Mouse (Mus musculus) CH12.LX (cell line): ENCODE results near the gene Fut1. TPM values are rescaled to one million over a fixed set of nuclear protein-coding genes. Genes with fewer than 3 reads are reported as not detected.

Experiments
- DNase-seq: peaks from one replicate; pipeline ENCODE4 v3.0.0-alpha.2; 2013; ENCODE audit errors: extremely low read depth
- H3K27ac ChIP-seq: 2 replicates; pipeline ENCODE4 v1.5.1; 2012; ENCODE audit warnings: low read depth, mild to moderate bottlenecking, control low read depth, moderate library complexity; ENCODE audit not compliant: insufficient read depth
- H3K27me3 ChIP-seq: replicated peaks from 2 replicates; pipeline ENCODE3; 2012; ENCODE audit warnings: inconsistent platforms
- H3K36me3 ChIP-seq, 2 experiments: replicated peaks in 1 of 2; 2 replicates each; pipeline versions ENCODE3 to v1.6.1; 2012; ENCODE audit warnings: inconsistent platforms in 1 of 2, low read length in 1 of 2, mild to moderate bottlenecking in 1 of 2, mixed read lengths in 1 of 2, moderate library complexity in 1 of 2; ENCODE audit not compliant: control insufficient read depth in 1 of 2, insufficient read depth in 1 of 2
- H3K4me1 ChIP-seq, 2 experiments: 2 replicates each; pipeline ENCODE4 v1.6.1; 2012; ENCODE audit warnings: inconsistent platforms in 1 of 2, moderate library complexity in 1 of 2; ENCODE audit not compliant: insufficient read depth in 2 of 2, control insufficient read depth in 1 of 2
- H3K4me2 ChIP-seq: 2 replicates; pipeline ENCODE4 v1.6.1; 2012; ENCODE audit warnings: low read depth, mild to moderate bottlenecking, control low read depth; ENCODE audit not compliant: poor library complexity, insufficient read depth, severe bottlenecking
- H3K4me3 ChIP-seq, 3 experiments: fragments of 150-350 bp in 1 of 3; sonication (generic) in 1 of 3; replicated peaks in 1 of 3; 2 replicates each; pipeline versions ENCODE3 to v1.5.1; 2011 to 2012; ENCODE audit warnings: low read depth in 2 of 3, low read length in 2 of 3, mild to moderate bottlenecking in 2 of 3, moderate library complexity in 2 of 3, control low read depth in 1 of 3, improper control_type of control experiment in 1 of 3, inconsistent platforms in 1 of 3, mixed read lengths in 1 of 3; ENCODE audit not compliant: poor library complexity in 1 of 3
- H3K79me2 ChIP-seq: replicated peaks from 2 replicates; pipeline ENCODE4 v1.6.1; 2012; ENCODE audit warnings: mild to moderate bottlenecking, moderate library complexity; ENCODE audit not compliant: control insufficient read depth, poor library complexity, insufficient read depth, severe bottlenecking; ENCODE audit errors: extremely low read depth
- H3K9ac ChIP-seq: 2 replicates; pipeline ENCODE4 v1.6.1; 2012; ENCODE audit warnings: low read depth, mild to moderate bottlenecking, control low read depth, moderate library complexity; ENCODE audit not compliant: insufficient read depth
- H3K9me3 ChIP-seq: replicated peaks from 2 replicates; pipeline ENCODE3; 2012; ENCODE audit warnings: low read length, inconsistent platforms, mixed read lengths
- E2F4 ChIP-seq: IDR thresholded peaks from 2 replicates; pipeline ENCODE4 v1.6.1; 2011; ENCODE audit warnings: low read depth, low read length, improper control_type of control experiment; ENCODE audit not compliant: insufficient replicate concordance
- EP300 ChIP-seq: IDR thresholded peaks from 2 replicates; pipeline ENCODE4 v1.6.1; 2011; ENCODE audit warnings: low read length, improper control_type of control experiment
- ETS1 ChIP-seq: conservative IDR thresholded peaks from 2 replicates; pipeline ENCODE4 v1.6.1; 2012; ENCODE audit warnings: low read depth, mild to moderate bottlenecking, inconsistent platforms, low read length, improper control_type of control experiment, moderate library complexity
- GABPA ChIP-seq: IDR thresholded peaks from 2 replicates; pipeline ENCODE4 v1.6.1; 2012; ENCODE audit warnings: low read depth, low read length, improper control_type of control experiment, inconsistent platforms; ENCODE audit not compliant: insufficient replicate concordance
- JUND ChIP-seq: conservative IDR thresholded peaks from 2 replicates; pipeline ENCODE4 v1.6.1; 2011; ENCODE audit warnings: low read depth, low read length, improper control_type of control experiment
- KAT2A ChIP-seq: IDR thresholded peaks from 2 replicates; pipeline ENCODE4 v1.6.1; 2012; ENCODE audit warnings: low read length, improper control_type of control experiment, inconsistent platforms; ENCODE audit not compliant: insufficient replicate concordance
- MAZ ChIP-seq: IDR thresholded peaks from 2 replicates; pipeline ENCODE4 v1.6.1; 2012; ENCODE audit warnings: low read depth, mild to moderate bottlenecking, inconsistent platforms, low read length, improper control_type of control experiment, moderate library complexity
- MYC ChIP-seq: IDR thresholded peaks from 2 replicates; pipeline ENCODE4 v1.6.1; 2011; ENCODE audit warnings: low read depth, mild to moderate bottlenecking, improper control_type of control experiment, low read length
- NRF1 ChIP-seq: IDR thresholded peaks from 2 replicates; pipeline ENCODE4 v1.6.1; 2014; ENCODE audit warnings: low read depth, mild to moderate bottlenecking, inconsistent platforms, low read length, improper control_type of control experiment, moderate library complexity
- PAX5 ChIP-seq: IDR thresholded peaks from 2 replicates; pipeline ENCODE4 v1.6.1; 2012; ENCODE audit warnings: low read length, inconsistent platforms, mixed read lengths
- UBTF ChIP-seq: IDR thresholded peaks from 2 replicates; pipeline ENCODE4 v1.6.1; 2012; ENCODE audit warnings: low read depth, mild to moderate bottlenecking, inconsistent platforms, low read length, improper control_type of control experiment, moderate library complexity
- dilution Hi-C: fragments of 300-500 bp; cut with MboI; formaldehyde crosslinking; loops from 2 replicates; pipeline ENCODE4 v1.14.3; 2020; ENCODE audit warnings: low sequenced_read_pairs; ENCODE audit not compliant: extremely low pct_unique_long_range_greater_than_20kb, extremely low pct_ligation_motif_present
- in situ Hi-C: fragments of 300-500 bp; cut with MboI; formaldehyde crosslinking; loops from 3 replicates; pipeline ENCODE4 v1.14.3; 2019; ENCODE audit warnings: low sequenced_read_pairs, low pct_ligation_motif_present, low pct_unique_long_range_greater_than_20kb, mixed read lengths
- polyA plus RNA-seq: library from polyadenylated mRNA; unstranded; fragments of >175 nt; gene quantifications from 2 replicates; pipeline ENCODE4 v1.2.1, GENCODE M21; 2012; ENCODE audit warnings: low read depth; ENCODE audit not compliant: insufficient read length
- total RNA-seq, 2 experiments: library from RNA; depleted of rRNA; stranded (reverse); fragments of 300-350 nt in 1 of 2; fragments of >200 nt in 1 of 2; gene quantifications; 2 replicates each; pipeline ENCODE4 v1.2.3; 2012 to 2014

Fut1 gene
- total and polyA plus RNA-seq, 3 experiments, result 2.4 to 6.4 (median 2.5) TPM

GRCm38 (mm10) chr7:45596107-45596506 is 21.0 kb upstream of the Fut1 start:
- Histone ChIP-seq H3K4me2 (no peak overlapping the region), H3K27me3 (no peaks in the 10 kb centered on the region), H3K9ac (no peak overlapping the region), H3K79me2 (no peaks in the 10 kb centered on the region), H3K36me3 (peaks cover 0 to 7% of the 10 kb centered on the region in 2 experiments), H3K27ac (no peak overlapping the region), H3K9me3 (peaks cover 14% of the 10 kb centered on the region), H3K4me1 (peaks cover 0 to 53% of the 10 kb centered on the region in 2 experiments; a peak in 3 of 4 replicates), H3K4me3 (no peak overlapping the region)
- no peak for TF ChIP-seq JUND
- in situ Hi-C loops (no loop called here), dilution Hi-C loops (no loop called here)
- no peak for DNase-seq

- no peaks in the 10 kb centered on the region for H3K79me2 ChIP-seq
- no peak overlapping the region for H3K4me2 ChIP-seq
- no peak overlapping the region for H3K4me3 ChIP-seq
- H3K9ac ChIP-seq, result no peak overlapping the region
- TF ChIP-seq KAT2A (no peak), EP300 (no peak)
- peaks cover 0 to 53% of the 10 kb centered on the region in 2 experiments; a peak in 3 of 4 replicates for H3K4me1 ChIP-seq
- H3K27me3 ChIP-seq, result no peaks in the 10 kb centered on the region
- H3K9me3 ChIP-seq, result peaks cover 14% of the 10 kb centered on the region
- dilution Hi-C loops, result no loop called here
- H3K27ac ChIP-seq, result no peak overlapping the region
- peaks cover 0 to 7% of the 10 kb centered on the region in 2 experiments for H3K36me3 ChIP-seq
- DNase-seq, result no peak
- in situ Hi-C loops, result no loop called here
These were observed 20.1 kb upstream of the Fut1 start for GRCm38 (mm10) chr7:45597013-45597412.

- Histone ChIP-seq H3K4me2 (no peak overlapping the region), H3K4me3 (peak overlapping the region in 1 of 3 experiments; percentile 8), H3K4me1 (peaks cover 0 to 51% of the 10 kb centered on the region in 2 experiments; a peak in 3 of 4 replicates), H3K9me3 (peaks cover 14% of the 10 kb centered on the region), H3K27ac (no peak overlapping the region), H3K9ac (no peak overlapping the region), H3K36me3 (peaks cover 0 to 7% of the 10 kb centered on the region in 2 experiments), H3K27me3 (no peaks in the 10 kb centered on the region), H3K79me2 (no peaks in the 10 kb centered on the region)
- no peak for DNase-seq
- in situ Hi-C loops, result no loop called here
- no peak for TF ChIP-seq NRF1
- TF ChIP-seq MYC, result no peak
- TF ChIP-seq UBTF, result no peak
- no peak for TF ChIP-seq MAZ
- no peak for TF ChIP-seq E2F4
- TF ChIP-seq PAX5, result no peak
- TF ChIP-seq GABPA, result no peak
- TF ChIP-seq ETS1, result no peak
- dilution Hi-C loops, result no loop called here
These were observed 19.6 kb upstream of the Fut1 start for GRCm38 (mm10) chr7:45597527-45597926.
